Mouse (Mus musculus): ENCODE results near the gene Ankrd44. TPM values are rescaled to one million over a fixed set of nuclear protein-coding genes. Genes with fewer than 3 reads are reported as not detected.

The Ankrd44 gene
- polyA plus RNA-seq, 1 experiment from 2014 or later: 22.5 TPM

DNA sequence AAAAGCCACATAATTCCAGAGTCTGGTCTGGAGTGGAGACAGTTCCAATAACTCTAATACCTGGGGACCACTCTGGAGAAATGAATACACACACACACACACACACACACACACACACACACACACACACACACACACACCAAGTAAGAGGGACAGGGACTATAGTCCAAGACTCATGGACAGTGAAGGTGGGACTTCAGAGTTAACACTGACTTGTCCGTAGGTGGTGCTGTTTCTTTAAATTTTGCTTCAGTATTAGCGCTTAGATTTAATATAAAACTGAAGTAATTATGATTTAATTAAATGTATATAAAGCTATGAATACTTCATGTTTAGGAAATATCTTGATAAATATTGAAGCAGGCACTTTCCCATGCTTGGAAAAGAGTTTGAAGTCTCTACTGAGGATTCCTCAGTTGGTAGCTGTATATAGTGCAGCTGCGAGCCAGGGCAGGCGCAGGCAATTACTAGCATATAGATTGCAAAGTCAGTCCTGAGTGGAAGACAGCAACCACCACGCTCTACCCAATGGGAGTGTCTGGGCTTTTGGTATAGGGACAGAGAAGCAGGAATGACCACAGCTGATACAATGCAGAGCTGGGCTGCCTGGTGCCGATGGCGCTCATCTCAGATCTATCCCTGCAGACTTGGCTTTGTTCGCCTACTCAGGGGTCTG, 170.4 kb downstream of the Ankrd44 start:
- no peak for ATAC-seq (ENCODE audit: insufficient number of reproducible peaks, insufficient read depth, low FRiP score, low read depth)
- Histone ChIP-seq H3K27ac (ENCODE audit: low read length) (no peak overlapping the region), H3K9ac (replicated peaks; ENCODE audit: low read depth, low read length) (no peak overlapping the region), H3K4me2 (replicated peaks; ENCODE audit: low read depth, low read length) (no peak overlapping the region), H3K4me3 (ENCODE audit: low read depth, low read length) (no peak overlapping the region), H3K9me3 (ENCODE audit: control insufficient read depth, low read depth, low read length) (no peaks in the 10 kb centered on the region), H3K27me3 (ENCODE audit: control insufficient read depth, insufficient read depth, low read length) (no peaks in the 10 kb centered on the region), H3K4me1 (ENCODE audit: control insufficient read depth, insufficient read depth, low read length) (no peaks in the 10 kb centered on the region), H3K36me3 (ENCODE audit: control insufficient read depth, insufficient read depth, low read length) (no peaks in the 10 kb centered on the region)
- 80% methylated on average over 8 of the region's 8 CpGs for WGBS

GRCm38 (mm10) chr1:54749961-54750360, 176.2 kb downstream of the Ankrd44 start:
- WGBS: 65% methylated on average over 1 of the region's 1 CpGs
- Histone ChIP-seq H3K27me3 (ENCODE audit: control insufficient read depth, insufficient read depth, low read length) (no peaks in the 10 kb centered on the region), H3K9ac (replicated peaks; ENCODE audit: low read depth, low read length) (no peak overlapping the region), H3K27ac (ENCODE audit: low read length) (no peak overlapping the region; the same call in 1 of the 2 replicates), H3K36me3 (ENCODE audit: control insufficient read depth, insufficient read depth, low read length) (no peaks in the 10 kb centered on the region), H3K4me3 (ENCODE audit: low read depth, low read length) (no peak overlapping the region), H3K4me1 (ENCODE audit: control insufficient read depth, insufficient read depth, low read length) (peaks cover 8% of the 10 kb centered on the region; the same call in 1 of the 2 replicates), H3K4me2 (replicated peaks; ENCODE audit: low read depth, low read length) (no peak overlapping the region), H3K9me3 (ENCODE audit: control insufficient read depth, low read depth, low read length) (no peaks in the 10 kb centered on the region)
- ATAC-seq (ENCODE audit: insufficient number of reproducible peaks, insufficient read depth, low FRiP score, low read depth): no peak

GRCm38 (mm10) chr1:54749516-54749915, 176.7 kb downstream of the Ankrd44 start:
- H3K27me3 ChIP-seq (ENCODE audit: control insufficient read depth, insufficient read depth, low read length): no peaks in the 10 kb centered on the region
- no peaks in the 10 kb centered on the region for H3K9me3 ChIP-seq (ENCODE audit: control insufficient read depth, low read depth, low read length)
- H3K4me2 ChIP-seq (replicated peaks; ENCODE audit: low read depth, low read length): no peak overlapping the region
- WGBS: 54% methylated on average over 3 of the region's 3 CpGs
- H3K4me3 ChIP-seq (ENCODE audit: low read depth, low read length): no peak overlapping the region
- peaks cover 8% of the 10 kb centered on the region; the same call in 1 of the 2 replicates for H3K4me1 ChIP-seq (ENCODE audit: control insufficient read depth, insufficient read depth, low read length)
- H3K9ac ChIP-seq (replicated peaks; ENCODE audit: low read depth, low read length): no peak overlapping the region
- no peaks in the 10 kb centered on the region for H3K36me3 ChIP-seq (ENCODE audit: control insufficient read depth, insufficient read depth, low read length)
- ATAC-seq (ENCODE audit: insufficient number of reproducible peaks, insufficient read depth, low FRiP score, low read depth): no peak
- no peak overlapping the region; the same call in 1 of the 2 replicates for H3K27ac ChIP-seq (ENCODE audit: low read length)

DNA sequence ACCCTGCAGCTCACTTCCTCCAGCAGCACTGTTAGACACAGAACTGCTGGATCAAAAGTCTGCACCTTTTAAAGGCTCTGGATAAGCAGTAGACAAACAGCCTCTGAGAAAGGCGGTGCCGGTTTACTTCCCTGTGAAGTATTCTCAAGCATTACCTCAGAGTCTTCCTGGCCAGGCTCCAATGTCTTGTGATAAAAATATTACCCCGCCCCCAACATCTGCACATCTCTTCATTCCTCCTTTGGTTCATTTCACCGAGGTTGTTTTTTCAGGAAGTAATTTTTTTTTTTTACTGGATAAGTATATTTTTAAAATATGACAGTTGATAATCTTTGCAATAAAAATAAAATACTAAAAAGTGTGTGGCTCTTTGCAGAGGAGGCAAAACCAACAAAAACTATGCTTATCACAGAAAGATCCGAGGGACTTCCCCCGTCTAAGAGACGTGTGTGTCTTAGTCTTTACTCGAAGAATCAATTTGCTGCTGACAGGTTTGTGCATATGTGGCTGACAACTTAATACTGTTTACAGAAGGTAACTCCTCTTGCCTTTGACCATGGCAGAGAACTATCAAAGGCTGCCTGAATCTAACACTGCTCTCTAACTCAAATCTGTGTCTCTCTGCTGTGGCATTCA, 178.3 kb downstream of the Ankrd44 start:
- H3K9me3 ChIP-seq (ENCODE audit: control insufficient read depth, low read depth, low read length): no peaks in the 10 kb centered on the region
- no peak overlapping the region for H3K27ac ChIP-seq (ENCODE audit: low read length)
- H3K4me3 ChIP-seq (ENCODE audit: low read depth, low read length): no peak overlapping the region
- no peak overlapping the region for H3K4me2 ChIP-seq (replicated peaks; ENCODE audit: low read depth, low read length)
- no peak overlapping the region for H3K9ac ChIP-seq (replicated peaks; ENCODE audit: low read depth, low read length)
- no peaks in the 10 kb centered on the region for H3K27me3 ChIP-seq (ENCODE audit: control insufficient read depth, insufficient read depth, low read length)
- H3K36me3 ChIP-seq (ENCODE audit: control insufficient read depth, insufficient read depth, low read length): no peaks in the 10 kb centered on the region
- ATAC-seq (ENCODE audit: insufficient number of reproducible peaks, insufficient read depth, low FRiP score, low read depth): 0 out of 2 replicates have a peak, but pooled peaks have one; percentile 56
- WGBS: 10% methylated on average over 8 of the region's 8 CpGs
- peaks cover 8% of the 10 kb centered on the region; the same call in 1 of the 2 replicates for H3K4me1 ChIP-seq (ENCODE audit: control insufficient read depth, insufficient read depth, low read length)

DNA sequence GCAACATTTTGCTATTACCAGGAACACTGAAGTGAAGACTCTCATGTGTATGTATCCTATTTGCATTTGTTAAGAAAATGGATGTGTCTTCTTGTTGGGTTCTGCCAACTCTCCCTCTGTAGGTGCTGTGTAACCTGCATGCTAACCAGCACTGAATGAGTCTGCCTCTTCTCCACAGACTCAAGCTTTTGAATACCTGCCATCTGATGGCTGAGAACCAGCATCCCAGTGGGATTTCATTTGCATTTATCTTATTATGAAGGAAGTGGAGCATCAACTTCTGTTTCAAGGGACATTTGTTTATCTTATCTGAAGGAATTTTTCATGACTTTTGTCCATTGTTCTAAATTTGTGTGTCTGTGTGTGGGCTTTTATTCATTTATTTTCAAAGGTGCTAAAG, 180.5 kb downstream of the Ankrd44 start:
- Histone ChIP-seq H3K36me3 (ENCODE audit: control insufficient read depth, insufficient read depth, low read length) (no peaks in the 10 kb centered on the region), H3K9ac (replicated peaks; ENCODE audit: low read depth, low read length) (no peak overlapping the region), H3K9me3 (ENCODE audit: control insufficient read depth, low read depth, low read length) (no peaks in the 10 kb centered on the region), H3K4me1 (ENCODE audit: control insufficient read depth, insufficient read depth, low read length) (peaks cover 8% of the 10 kb centered on the region; the same call in 1 of the 2 replicates), H3K4me3 (ENCODE audit: low read depth, low read length) (no peak overlapping the region), H3K27me3 (ENCODE audit: control insufficient read depth, insufficient read depth, low read length) (no peaks in the 10 kb centered on the region), H3K27ac (ENCODE audit: low read length) (no peak overlapping the region), H3K4me2 (replicated peaks; ENCODE audit: low read depth, low read length) (no peak overlapping the region)
- no peak for ATAC-seq (ENCODE audit: insufficient number of reproducible peaks, insufficient read depth, low FRiP score, low read depth)

GRCm38 (mm10) chr1:54744171-54744570, 182.0 kb downstream of the Ankrd44 start:
- H3K36me3 ChIP-seq (ENCODE audit: control insufficient read depth, insufficient read depth, low read length): no peaks in the 10 kb centered on the region
- no peak for ATAC-seq (ENCODE audit: insufficient number of reproducible peaks, insufficient read depth, low FRiP score, low read depth)
- WGBS: 82% methylated on average over 5 of the region's 5 CpGs

GRCm38 (mm10) chr1:54743072-54743471, 183.1 kb downstream of the Ankrd44 start:
- H3K36me3 ChIP-seq (ENCODE audit: control insufficient read depth, insufficient read depth, low read length): no peaks in the 10 kb centered on the region
- WGBS: 80% methylated on average over 8 of the region's 8 CpGs
- no peak for ATAC-seq (ENCODE audit: insufficient number of reproducible peaks, insufficient read depth, low FRiP score, low read depth)

More at GRCm38 (mm10) chr1:54744171-54744570, 182.0 kb downstream of the Ankrd44 start:
- no peak overlapping the region for H3K4me2 ChIP-seq (replicated peaks; ENCODE audit: low read depth, low read length)
- 0 out of 2 replicates have a peak, but pooled peaks cover 5% of the 10 kb centered on the region for H3K4me1 ChIP-seq (ENCODE audit: control insufficient read depth, insufficient read depth, low read length)
- no peak overlapping the region for H3K9ac ChIP-seq (replicated peaks; ENCODE audit: low read depth, low read length)
- H3K4me3 ChIP-seq (ENCODE audit: low read depth, low read length): no peak overlapping the region
- no peaks in the 10 kb centered on the region for H3K9me3 ChIP-seq (ENCODE audit: control insufficient read depth, low read depth, low read length)
- no peaks in the 10 kb centered on the region for H3K27me3 ChIP-seq (ENCODE audit: control insufficient read depth, insufficient read depth, low read length)
- no peak overlapping the region for H3K27ac ChIP-seq (ENCODE audit: low read length)

GRCm38 (mm10) chr1:54740936-54741335, 185.3 kb downstream of the Ankrd44 start:
- H3K4me1 ChIP-seq (ENCODE audit: control insufficient read depth, insufficient read depth, low read length): no peaks in the 10 kb centered on the region
- H3K4me2 ChIP-seq (replicated peaks; ENCODE audit: low read depth, low read length): no peak overlapping the region
- H3K4me3 ChIP-seq (ENCODE audit: low read depth, low read length): no peak overlapping the region
- H3K27ac ChIP-seq (ENCODE audit: low read length): no peak overlapping the region
- no peaks in the 10 kb centered on the region for H3K9me3 ChIP-seq (ENCODE audit: control insufficient read depth, low read depth, low read length)
- 73% methylated on average over 5 of the region's 5 CpGs for WGBS
- H3K36me3 ChIP-seq (ENCODE audit: control insufficient read depth, insufficient read depth, low read length): no peaks in the 10 kb centered on the region
- H3K9ac ChIP-seq (replicated peaks; ENCODE audit: low read depth, low read length): no peak overlapping the region
- peak; percentile 14; the same call in 1 of the 2 replicates for ATAC-seq (ENCODE audit: insufficient number of reproducible peaks, insufficient read depth, low FRiP score, low read depth)
- H3K27me3 ChIP-seq (ENCODE audit: control insufficient read depth, insufficient read depth, low read length): no peaks in the 10 kb centered on the region

More at GRCm38 (mm10) chr1:54743072-54743471, 183.1 kb downstream of the Ankrd44 start:
- Histone ChIP-seq H3K9ac (replicated peaks; ENCODE audit: low read depth, low read length) (no peak overlapping the region), H3K4me1 (ENCODE audit: control insufficient read depth, insufficient read depth, low read length) (0 out of 2 replicates have a peak, but pooled peaks cover 2% of the 10 kb centered on the region), H3K4me2 (replicated peaks; ENCODE audit: low read depth, low read length) (no peak overlapping the region), H3K9me3 (ENCODE audit: control insufficient read depth, low read depth, low read length) (no peaks in the 10 kb centered on the region), H3K27ac (ENCODE audit: low read length) (no peak overlapping the region), H3K27me3 (ENCODE audit: control insufficient read depth, insufficient read depth, low read length) (no peaks in the 10 kb centered on the region), H3K4me3 (ENCODE audit: low read depth, low read length) (no peak overlapping the region)

All from stomach, embryonic 14.5 days (tissue).